Mouse (Mus musculus) kidney, adult 2 months (tissue): ENCODE data around the gene Atp11a. TPM values are rescaled to one million over a fixed set of nuclear protein-coding genes. Genes with fewer than 3 reads are reported as not detected.

ENCODE experiments used
- DNase-seq: peaks from one replicate; pipeline ENCODE4 v3.0.0; 2021
- H3K27ac ChIP-seq: fragments of 200-500 bp; 2 replicates; pipeline ENCODE4 v1.5.1; 2012; ENCODE audit warnings: low read depth, low read length, control low read depth, inconsistent platforms; ENCODE audit not compliant: insufficient read depth
- H3K27me3 ChIP-seq: fragments of 200-500 bp; replicated peaks from 2 replicates; pipeline ENCODE4 v1.6.1; 2012; ENCODE audit warnings: mild to moderate bottlenecking, moderate library complexity, low read length, inconsistent platforms; ENCODE audit not compliant: control insufficient read depth, insufficient read depth
- H3K36me3 ChIP-seq: fragments of 200-500 bp; 2 replicates; pipeline ENCODE4 v1.6.1; 2012; ENCODE audit warnings: mild to moderate bottlenecking, moderate library complexity, low read length, inconsistent platforms; ENCODE audit not compliant: control insufficient read depth, insufficient read depth
- H3K4me1 ChIP-seq: fragments of 200-500 bp; 2 replicates; pipeline ENCODE4 v1.6.1; 2011; ENCODE audit warnings: low read length; ENCODE audit not compliant: control insufficient read depth, insufficient read depth
- H3K4me3 ChIP-seq: fragments of 200-500 bp; 2 replicates; pipeline ENCODE4 v1.5.1; 2011; ENCODE audit warnings: mild to moderate bottlenecking, low read depth, low read length, control low read depth; ENCODE audit not compliant: insufficient read depth
- CTCF ChIP-seq: fragments of 200-500 bp; conservative IDR thresholded peaks from 2 replicates; pipeline ENCODE4 v1.5.1; 2011; ENCODE audit warnings: low read depth, mild to moderate bottlenecking, control low read depth, low read length, moderate library complexity, mixed read lengths; ENCODE audit not compliant: insufficient read depth, insufficient read length
- POLR2A ChIP-seq: fragments of 200-500 bp; IDR thresholded peaks from one replicate; pipeline ENCODE4 v1.6.1; 2011; ENCODE audit warnings: low read depth, low read length, control low read depth
- WGBS: fragments of 180-500 bp; shearing (Covaris S2); methylation state at CpG from one replicate; pipeline ENCODE4 v1.1.7; 2018; 5-methylcytosine and 5-hydroxymethylcytosine counted together
- polyA plus RNA-seq: library from polyadenylated mRNA; depleted of rRNA; stranded (reverse); fragments of >200 nt; gene quantifications from 2 replicates; pipeline ENCODE4 v1.2.3, GENCODE M21; 2012

Gene Atp11a
- polyA plus RNA-seq, 1 experiment = 176 TPM

DNA sequence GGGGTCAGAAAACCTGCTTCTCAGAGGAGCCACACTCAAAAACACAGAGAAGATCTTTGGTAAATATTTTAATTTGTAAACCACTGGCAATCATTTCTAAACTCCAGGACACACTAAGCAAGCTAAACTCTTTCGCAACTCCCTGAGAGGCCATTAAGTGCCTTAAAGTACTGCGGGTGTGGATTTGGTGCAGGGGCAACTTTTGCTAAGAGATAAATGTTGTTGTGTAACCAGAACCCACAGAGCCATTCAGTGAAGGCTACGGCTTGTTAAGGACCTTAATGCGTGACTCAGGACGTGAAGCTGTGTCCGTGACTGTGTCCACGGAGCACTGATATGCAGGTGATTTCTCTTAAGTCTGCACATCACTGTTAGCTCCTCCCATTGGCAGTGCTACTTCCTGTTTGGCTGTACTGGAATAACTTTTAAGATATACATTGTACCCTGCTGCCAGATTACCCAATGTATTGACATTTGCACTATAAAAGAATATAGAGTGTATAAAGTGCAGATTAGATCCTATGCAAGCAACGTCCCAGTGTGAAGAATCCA, 68.9 kb downstream of the Atp11a start:
- Histone ChIP-seq H3K4me1 (no peaks in the 10 kb centered on the region), H3K36me3 (peaks cover 10% of the 10 kb centered on the region), H3K4me3 (no peak overlapping the region), H3K27me3 (no peaks in the 10 kb centered on the region), H3K27ac (no peak overlapping the region)
- TF ChIP-seq POLR2A (no peak), CTCF (no peak)
- DNase-seq = peak; percentile 28
- WGBS = 78% methylated on average over 8 of the region's 8 CpGs

DNA sequence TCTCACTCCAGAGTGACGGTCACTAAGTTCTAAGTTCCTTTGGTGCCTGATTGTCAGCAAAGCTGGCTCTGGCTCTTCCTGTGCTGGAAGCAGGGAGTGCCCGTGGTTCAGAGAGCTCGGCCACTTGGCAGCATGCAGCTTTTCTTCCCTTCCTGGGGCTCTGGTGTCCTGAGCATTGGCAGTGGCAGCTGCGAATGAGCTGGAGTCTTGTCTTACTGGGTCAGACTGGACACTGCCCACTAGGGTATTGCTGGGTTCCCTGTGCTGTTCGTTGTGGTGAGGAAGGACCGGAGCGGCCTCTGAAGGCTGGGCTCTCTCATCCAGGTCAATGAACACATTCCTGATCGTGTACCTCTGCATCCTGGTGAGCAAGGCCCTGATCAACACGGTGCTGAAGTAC, 70.3 kb downstream of the Atp11a start:
- H3K27ac ChIP-seq = no peak overlapping the region
- H3K36me3 ChIP-seq = peaks cover 14% of the 10 kb centered on the region
- 84% methylated on average over 9 of the region's 9 CpGs for WGBS

GRCm38 (mm10) chr8:12828298-12828697, 71.5 kb downstream of the Atp11a start:
- H3K36me3 ChIP-seq = peaks cover 11% of the 10 kb centered on the region
- no peak overlapping the region for H3K4me3 ChIP-seq
- 77% methylated on average over 6 of the region's 6 CpGs for WGBS
- DNase-seq = no peak
- H3K4me1 ChIP-seq = no peaks in the 10 kb centered on the region
- no peaks in the 10 kb centered on the region for H3K27me3 ChIP-seq
- H3K27ac ChIP-seq = no peak overlapping the region
- TF ChIP-seq CTCF = no peak
- TF ChIP-seq POLR2A = no peak

More for the DNA sequence above, 70.3 kb downstream of the Atp11a start:
- no peak overlapping the region for H3K4me3 ChIP-seq
- no peak for TF ChIP-seq CTCF
- no peak for TF ChIP-seq POLR2A
- no peaks in the 10 kb centered on the region for H3K27me3 ChIP-seq
- H3K4me1 ChIP-seq = no peaks in the 10 kb centered on the region
- DNase-seq = no peak

GRCm38 (mm10) chr8:12829381-12829780, 72.6 kb downstream of the Atp11a start:
- WGBS = 80% methylated on average over 1 of the region's 1 CpGs
- no peak for DNase-seq
- H3K4me1 ChIP-seq = no peaks in the 10 kb centered on the region
- H3K27ac ChIP-seq = no peak overlapping the region
- no peaks in the 10 kb centered on the region for H3K27me3 ChIP-seq
- TF ChIP-seq POLR2A (no peak), CTCF (no peak)
- peaks cover 14% of the 10 kb centered on the region for H3K36me3 ChIP-seq
- no peak overlapping the region for H3K4me3 ChIP-seq

DNA sequence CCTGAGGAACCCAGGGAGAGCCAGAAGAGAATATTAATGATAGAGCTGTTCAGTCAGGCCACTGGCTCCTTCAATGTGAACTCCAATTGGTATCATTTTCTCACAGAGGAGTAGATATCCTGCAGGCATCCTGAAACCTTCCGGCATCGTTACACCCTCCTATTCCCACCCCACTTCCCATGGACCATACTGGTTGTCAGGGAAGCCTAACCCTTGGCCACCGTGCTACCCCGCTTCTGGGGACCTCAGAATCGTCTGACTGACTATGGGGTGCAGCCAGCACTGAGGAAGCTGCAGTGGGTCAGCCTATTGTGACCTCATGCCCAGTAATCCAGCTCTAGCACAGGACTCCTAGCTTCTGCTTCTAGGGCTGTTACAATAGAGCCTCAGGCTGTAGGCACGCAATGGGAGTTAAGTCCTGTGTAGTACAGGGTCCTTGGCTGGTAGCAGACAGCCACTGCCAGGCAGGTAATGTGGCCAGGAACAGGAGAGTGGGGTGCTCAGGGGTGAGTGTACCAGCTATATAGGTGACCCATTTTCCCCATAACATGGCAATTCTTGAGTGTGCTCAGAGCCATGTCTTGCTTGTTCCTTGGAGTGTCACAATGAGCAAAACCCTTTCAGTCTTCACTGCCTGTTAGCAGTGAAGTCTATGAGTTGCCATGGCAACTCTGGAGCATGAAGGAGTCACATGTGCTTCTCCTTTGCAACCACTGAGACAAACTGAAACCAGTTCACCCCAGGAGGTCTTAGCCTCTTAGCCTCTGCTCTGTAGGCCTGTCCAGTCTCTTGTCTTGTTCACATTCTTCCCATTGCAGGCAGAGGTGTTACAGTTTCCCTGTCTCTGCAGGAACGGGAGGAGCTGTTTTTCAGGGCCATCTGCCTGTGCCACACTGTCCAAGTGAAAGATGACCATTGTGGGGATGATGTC, 75.1 kb downstream of the Atp11a start:
- TF ChIP-seq CTCF (no peak), POLR2A (no peak)
- Histone ChIP-seq H3K36me3 (peaks cover 11% of the 10 kb centered on the region), H3K4me1 (no peaks in the 10 kb centered on the region), H3K27me3 (no peaks in the 10 kb centered on the region), H3K4me3 (no peak overlapping the region), H3K27ac (no peak overlapping the region)
- WGBS = 91% methylated on average over 7 of the region's 7 CpGs
- no peak for DNase-seq

- WGBS = 86% methylated on average over 5 of the region's 5 CpGs
- Histone ChIP-seq H3K27ac (no peak overlapping the region), H3K36me3 (peaks cover 11% of the 10 kb centered on the region), H3K4me1 (no peaks in the 10 kb centered on the region), H3K4me3 (no peak overlapping the region), H3K27me3 (no peaks in the 10 kb centered on the region)
- DNase-seq = no peak
- TF ChIP-seq POLR2A = no peak
- no peak for TF ChIP-seq CTCF
Observed at GRCm38 (mm10) chr8:12833616-12834015, 76.8 kb downstream of the Atp11a start.

GRCm38 (mm10) chr8:12840834-12841233, 84.0 kb downstream of the Atp11a start:
- H3K4me3 ChIP-seq = no peak overlapping the region
- 91% methylated on average over 7 of the region's 7 CpGs for WGBS
- H3K4me1 ChIP-seq = no peaks in the 10 kb centered on the region
- no peak for TF ChIP-seq POLR2A
- H3K27me3 ChIP-seq = no peaks in the 10 kb centered on the region
- DNase-seq = no peak
- no peak overlapping the region for H3K27ac ChIP-seq
- peaks cover 4% of the 10 kb centered on the region; the same call in 1 of the 2 replicates for H3K36me3 ChIP-seq
